Mouse (Mus musculus): ENCODE data around the gene Fgf10.

The Fgf10 gene

DNA sequence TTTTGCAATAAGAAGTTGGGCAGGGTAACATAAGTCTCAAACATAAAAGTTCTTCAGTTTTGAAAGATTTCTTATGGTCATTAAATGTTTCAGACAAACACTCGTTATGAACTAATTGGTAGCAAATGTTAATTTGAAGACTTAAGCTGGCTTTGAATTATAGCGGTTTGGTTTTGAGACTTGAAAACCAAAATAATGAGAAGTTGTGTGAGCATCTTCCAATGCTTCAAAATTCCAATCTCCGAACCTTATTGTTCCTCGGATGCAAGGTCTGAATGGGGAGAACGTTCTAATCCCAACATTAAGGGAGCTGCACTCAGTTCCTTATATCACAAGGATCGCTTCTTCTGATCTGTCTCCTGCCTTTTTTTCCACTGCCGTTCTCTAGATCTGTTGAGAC, at the start of gene Fgf10:
TSS of gene Fgf10 (plus strand) at position 301 of the 400 bp plus-strand sequence.
- Histone ChIP-seq H3K36me3 (ENCODE audit: control insufficient read depth, insufficient read depth, low read length, poor library complexity, severe bottlenecking) (no peaks in the 10 kb centered on the region), H3K27me3 (ENCODE audit: control insufficient read depth, insufficient read depth, low read length, poor library complexity, severe bottlenecking) (no peaks in the 10 kb centered on the region)
- DNase-seq (ENCODE audit: low read depth, low spot score), result no peak

DNA sequence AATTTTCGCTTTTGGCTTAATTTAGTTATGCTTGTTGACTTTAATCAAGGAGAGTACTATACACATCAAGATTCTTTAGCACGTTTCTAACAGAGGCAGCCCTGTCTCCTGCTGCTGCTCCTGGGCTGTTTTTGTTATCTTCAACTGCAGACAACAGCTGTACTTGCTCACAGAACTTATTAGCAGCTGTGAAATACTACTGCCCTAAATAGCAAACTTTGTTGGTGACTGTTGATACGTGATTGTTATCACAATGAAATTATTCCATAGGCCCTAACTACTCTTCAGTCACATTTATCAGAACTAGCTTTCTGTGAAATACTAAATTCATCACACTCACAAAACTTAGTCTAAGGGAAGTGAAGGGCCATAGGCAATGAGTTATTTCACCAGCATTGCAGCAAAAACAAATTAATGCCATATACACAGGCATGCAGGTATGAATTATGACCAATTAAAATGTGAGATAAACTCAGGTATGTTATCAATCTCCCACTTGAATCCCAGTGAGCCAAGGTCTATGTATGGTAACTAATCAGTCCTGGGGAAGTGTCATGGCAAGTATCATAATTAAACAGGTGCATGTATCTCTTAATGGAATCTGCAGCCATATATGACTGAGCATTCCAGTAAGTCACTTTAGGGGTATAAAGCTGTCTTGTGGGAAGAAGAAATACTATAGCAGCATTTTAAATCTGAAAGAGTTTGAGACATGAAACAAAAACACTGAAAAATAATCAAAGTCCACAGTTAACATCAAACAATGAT, 39.7 kb upstream of the Fgf10 start:
- no peaks in the 10 kb centered on the region for H3K27me3 ChIP-seq (ENCODE audit: control insufficient read depth, insufficient read depth, low read length, poor library complexity, severe bottlenecking)
- DNase-seq (ENCODE audit: low read depth, low spot score), result no peak
- H3K36me3 ChIP-seq (ENCODE audit: control insufficient read depth, insufficient read depth, low read length, poor library complexity, severe bottlenecking), result no peaks in the 10 kb centered on the region

DNA sequence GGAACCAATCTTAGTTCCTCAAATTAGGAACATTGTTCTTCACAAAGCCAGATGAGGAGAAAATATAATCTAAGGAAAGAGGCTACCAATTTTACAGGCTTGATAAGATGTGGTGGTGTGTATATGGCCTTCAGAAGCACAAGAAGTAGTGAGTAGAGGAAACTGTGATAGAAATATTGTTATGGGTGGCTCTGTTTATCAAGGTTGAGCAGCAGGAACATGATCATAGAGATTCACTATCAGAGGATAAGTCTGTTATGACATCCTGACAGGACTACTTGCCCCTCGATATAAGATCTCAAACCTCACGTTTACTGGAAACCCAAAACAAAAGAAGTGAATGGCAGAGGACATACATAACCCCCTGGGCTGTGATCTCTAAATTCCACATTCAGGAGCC, 38.1 kb upstream of the Fgf10 start:
- no peak for DNase-seq (ENCODE audit: low read depth, low spot score)
- Histone ChIP-seq H3K36me3 (ENCODE audit: control insufficient read depth, insufficient read depth, low read length, poor library complexity, severe bottlenecking) (no peaks in the 10 kb centered on the region), H3K27me3 (ENCODE audit: control insufficient read depth, insufficient read depth, low read length, poor library complexity, severe bottlenecking) (no peaks in the 10 kb centered on the region)

DNA sequence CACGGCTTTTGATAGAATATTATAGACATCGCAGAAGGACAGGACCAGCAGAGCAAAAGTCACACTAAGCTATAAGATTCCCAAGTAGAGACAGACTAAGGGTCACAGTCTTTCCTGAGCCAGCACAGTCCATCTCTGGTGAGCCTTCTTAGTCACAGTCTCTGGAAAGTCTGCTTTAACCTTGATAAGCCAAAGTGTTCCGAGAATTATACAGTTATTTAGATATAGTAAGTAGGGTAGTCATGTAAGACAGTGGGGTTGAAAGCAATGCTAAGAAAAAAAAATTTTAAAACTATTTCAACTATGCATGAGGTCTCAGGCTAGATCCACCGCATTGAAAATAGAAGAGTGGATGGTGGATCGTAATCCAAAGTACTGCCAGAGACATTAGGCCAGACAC, 33.5 kb upstream of the Fgf10 start:
- no peak for DNase-seq (ENCODE audit: low read depth, low spot score)
- H3K36me3 ChIP-seq (ENCODE audit: control insufficient read depth, insufficient read depth, low read length, poor library complexity, severe bottlenecking), result no peaks in the 10 kb centered on the region
- no peaks in the 10 kb centered on the region for H3K27me3 ChIP-seq (ENCODE audit: control insufficient read depth, insufficient read depth, low read length, poor library complexity, severe bottlenecking)

DNA sequence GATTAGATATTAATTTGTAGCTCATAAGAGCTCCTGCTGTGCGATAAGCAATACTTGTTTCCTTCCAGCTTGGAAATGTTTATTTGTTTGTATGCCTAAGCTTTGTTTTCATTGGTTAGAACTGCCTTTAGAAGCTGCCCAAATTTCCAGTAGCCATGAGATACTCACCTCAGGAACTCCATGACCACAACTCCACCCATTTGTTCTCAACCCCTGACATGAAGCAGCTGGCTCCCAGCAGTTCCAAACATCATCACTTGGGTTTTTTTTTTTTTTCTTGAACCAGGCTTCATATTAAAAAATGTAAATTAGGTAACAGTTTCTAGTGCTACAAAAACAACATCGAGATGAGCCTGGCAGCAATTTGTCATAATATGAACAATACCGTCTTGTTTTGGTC, 27.0 kb upstream of the Fgf10 start:
- Histone ChIP-seq H3K36me3 (ENCODE audit: control insufficient read depth, insufficient read depth, low read length, poor library complexity, severe bottlenecking) (no peaks in the 10 kb centered on the region), H3K27me3 (ENCODE audit: control insufficient read depth, insufficient read depth, low read length, poor library complexity, severe bottlenecking) (no peaks in the 10 kb centered on the region)
- DNase-seq (ENCODE audit: low read depth, low spot score), result no peak

DNA sequence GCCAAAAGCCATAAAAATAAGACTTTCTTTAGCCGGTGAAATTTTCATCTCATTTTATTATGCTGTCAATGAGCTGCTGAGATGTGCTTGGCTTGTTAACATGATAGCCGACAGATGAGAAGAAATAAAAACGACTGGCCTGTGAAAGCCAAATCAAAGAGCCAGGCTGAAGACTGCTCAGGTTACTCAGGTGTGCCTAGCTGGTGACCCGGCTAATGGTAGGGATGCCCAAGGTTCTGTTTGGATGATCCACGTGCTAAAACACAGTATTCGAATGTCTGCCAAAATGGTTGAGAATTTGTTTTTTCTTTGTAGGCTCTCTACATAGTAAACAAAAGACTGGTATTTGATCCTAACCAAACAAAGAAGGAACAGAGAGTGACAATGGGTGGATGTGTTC, 26.5 kb upstream of the Fgf10 start:
- H3K36me3 ChIP-seq (ENCODE audit: control insufficient read depth, insufficient read depth, low read length, poor library complexity, severe bottlenecking), result no peaks in the 10 kb centered on the region
- no peak for DNase-seq (ENCODE audit: low read depth, low spot score)
- H3K27me3 ChIP-seq (ENCODE audit: control insufficient read depth, insufficient read depth, low read length, poor library complexity, severe bottlenecking), result no peaks in the 10 kb centered on the region

DNA sequence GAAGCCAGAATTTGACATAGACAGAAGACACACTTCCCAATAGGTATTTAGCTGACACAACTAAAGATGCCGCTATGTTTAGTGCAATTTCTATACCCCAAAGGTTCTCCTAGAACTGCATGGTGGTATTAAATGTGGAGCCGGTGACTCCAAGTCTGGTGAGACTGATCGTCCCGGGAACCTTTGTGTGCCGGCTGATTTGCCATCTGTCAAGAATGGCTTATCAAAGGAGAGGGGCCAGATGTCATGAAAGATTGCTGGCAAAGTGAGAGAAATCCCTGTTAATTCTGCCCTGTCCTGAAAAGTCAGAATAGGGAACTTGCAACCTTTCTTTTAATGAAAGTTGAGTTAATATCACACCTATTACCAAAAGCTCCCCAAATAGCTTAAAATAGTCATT, 12.6 kb upstream of the Fgf10 start:
- Histone ChIP-seq H3K36me3 (ENCODE audit: control insufficient read depth, insufficient read depth, low read length, poor library complexity, severe bottlenecking) (no peaks in the 10 kb centered on the region), H3K27me3 (ENCODE audit: control insufficient read depth, insufficient read depth, low read length, poor library complexity, severe bottlenecking) (no peaks in the 10 kb centered on the region)
- DNase-seq (ENCODE audit: low read depth, low spot score), result no peak

DNA sequence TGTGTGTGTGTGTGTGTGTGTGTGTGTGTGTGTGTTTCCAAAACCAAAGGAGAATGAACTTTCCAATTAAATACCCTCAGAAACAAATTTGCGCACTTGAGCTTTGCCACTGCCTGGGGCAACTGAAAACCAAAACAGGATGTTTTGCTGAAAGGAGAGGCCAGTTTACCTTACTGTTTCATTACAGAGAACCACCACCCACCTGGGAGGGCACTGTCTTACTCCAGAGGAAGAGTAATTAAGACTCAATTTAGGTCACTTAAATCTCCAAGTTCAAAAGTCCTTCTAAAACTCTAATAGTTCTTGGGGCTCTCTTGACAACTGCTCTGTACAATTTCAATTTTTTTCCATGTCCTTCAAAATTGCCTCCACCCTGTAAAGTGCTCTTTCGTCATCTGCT, 11.6 kb upstream of the Fgf10 start:
- no peak for DNase-seq (ENCODE audit: low read depth, low spot score)
- H3K36me3 ChIP-seq (ENCODE audit: control insufficient read depth, insufficient read depth, low read length, poor library complexity, severe bottlenecking), result no peaks in the 10 kb centered on the region
- H3K27me3 ChIP-seq (ENCODE audit: control insufficient read depth, insufficient read depth, low read length, poor library complexity, severe bottlenecking), result no peaks in the 10 kb centered on the region

DNA sequence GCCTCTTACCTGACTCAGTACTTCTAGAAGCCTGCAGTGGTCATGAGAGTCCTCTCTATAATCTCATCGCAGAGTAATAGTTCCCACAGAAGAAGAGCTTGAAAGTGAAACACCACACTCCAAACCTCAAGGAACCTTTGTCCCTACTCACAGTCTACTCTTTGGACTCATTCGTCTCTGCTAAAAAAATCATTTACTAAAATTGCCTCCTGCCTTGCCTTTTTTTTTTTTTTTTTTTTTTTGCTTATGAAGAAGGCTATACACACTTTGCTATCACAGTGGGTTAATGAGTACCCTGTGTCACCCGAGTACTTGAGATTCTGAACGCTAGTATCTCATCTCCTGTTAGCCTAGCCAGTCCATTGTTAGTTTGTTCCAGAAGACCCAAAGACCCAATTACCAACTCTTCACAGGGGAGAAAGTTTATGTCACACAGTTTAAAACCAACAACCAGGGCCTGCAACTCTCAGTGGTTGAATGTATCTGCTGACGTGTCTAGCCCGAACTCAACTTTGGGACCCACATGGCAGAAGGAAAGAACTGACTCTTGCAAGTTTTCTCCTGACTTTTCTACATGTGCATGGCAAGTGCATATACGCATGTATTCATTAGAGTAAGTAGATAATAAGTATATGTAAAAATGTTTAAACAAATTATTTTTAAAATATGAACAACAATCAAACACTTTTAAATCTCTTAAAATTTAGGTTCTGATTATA, 10.8 kb upstream of the Fgf10 start:
- no peak for DNase-seq (ENCODE audit: low read depth, low spot score)
- Histone ChIP-seq H3K36me3 (ENCODE audit: control insufficient read depth, insufficient read depth, low read length, poor library complexity, severe bottlenecking) (no peaks in the 10 kb centered on the region), H3K27me3 (ENCODE audit: control insufficient read depth, insufficient read depth, low read length, poor library complexity, severe bottlenecking) (no peaks in the 10 kb centered on the region)

DNA sequence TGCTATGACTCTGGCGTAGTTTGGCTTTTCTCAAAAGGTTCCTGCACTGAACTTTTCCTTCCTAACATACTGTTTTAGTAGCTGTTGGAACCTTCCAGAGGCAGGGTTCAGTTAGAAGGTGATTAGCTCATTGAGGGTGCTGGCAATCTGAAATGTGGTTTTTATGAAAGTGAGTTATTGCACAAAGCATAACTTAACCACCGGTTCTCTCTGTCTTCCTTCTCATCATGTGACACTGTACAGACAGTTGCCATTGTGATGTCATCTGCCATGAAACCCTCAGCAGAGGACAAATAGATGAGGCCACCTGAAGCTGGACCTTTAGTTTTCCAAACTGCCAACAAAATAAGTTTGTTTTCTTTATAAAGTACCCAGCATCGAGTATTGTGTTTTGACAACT, 7.9 kb upstream of the Fgf10 start:
- Histone ChIP-seq H3K36me3 (ENCODE audit: control insufficient read depth, insufficient read depth, low read length, poor library complexity, severe bottlenecking) (no peaks in the 10 kb centered on the region), H3K27me3 (ENCODE audit: control insufficient read depth, insufficient read depth, low read length, poor library complexity, severe bottlenecking) (no peaks in the 10 kb centered on the region)
- no peak for DNase-seq (ENCODE audit: low read depth, low spot score)

DNA sequence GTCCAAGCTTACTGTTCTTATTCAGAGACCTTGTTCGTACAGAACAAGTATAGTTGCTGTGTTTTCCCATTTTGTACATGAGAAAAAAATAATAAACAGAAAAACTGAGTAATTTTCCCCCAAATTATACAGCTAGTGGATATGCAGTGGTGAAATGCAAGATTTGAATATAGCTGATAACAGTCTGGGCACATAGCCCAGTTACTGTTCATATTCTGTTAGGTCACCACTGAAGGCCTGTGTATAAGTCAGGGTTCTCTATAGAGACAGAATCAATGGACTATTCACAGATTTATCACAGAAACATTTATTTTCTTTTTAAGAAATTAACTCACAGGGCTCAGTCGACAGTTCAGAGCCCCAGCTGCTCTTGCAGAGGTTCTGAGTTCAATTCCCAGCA, 4.7 kb upstream of the Fgf10 start:
- H3K36me3 ChIP-seq (ENCODE audit: control insufficient read depth, insufficient read depth, low read length, poor library complexity, severe bottlenecking), result no peaks in the 10 kb centered on the region
- DNase-seq (ENCODE audit: low read depth, low spot score), result no peak
- H3K27me3 ChIP-seq (ENCODE audit: control insufficient read depth, insufficient read depth, low read length, poor library complexity, severe bottlenecking), result no peaks in the 10 kb centered on the region

DNA sequence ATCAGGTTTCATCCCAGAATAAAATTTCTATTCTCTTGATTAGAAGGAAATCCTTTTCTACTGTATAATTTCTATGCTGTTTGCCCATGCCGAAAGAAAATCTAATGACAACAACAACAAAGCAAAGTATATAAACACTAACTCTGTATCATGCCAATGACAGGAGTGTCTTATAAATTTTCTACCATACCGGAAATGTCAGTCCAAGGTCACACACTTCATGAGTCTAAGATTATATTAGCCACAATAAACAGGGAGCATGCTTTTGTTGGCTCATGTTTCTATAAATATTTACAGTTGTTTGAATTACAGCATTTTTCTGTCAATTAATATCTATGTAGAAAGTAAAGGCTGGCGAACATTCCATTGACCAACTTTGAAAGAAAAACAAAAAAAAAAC, 9.6 kb downstream of the Fgf10 start:
- Histone ChIP-seq H3K36me3 (ENCODE audit: control insufficient read depth, insufficient read depth, low read length, poor library complexity, severe bottlenecking) (no peaks in the 10 kb centered on the region), H3K27me3 (ENCODE audit: control insufficient read depth, insufficient read depth, low read length, poor library complexity, severe bottlenecking) (no peaks in the 10 kb centered on the region)
- no peak for DNase-seq (ENCODE audit: low read depth, low spot score)

DNA sequence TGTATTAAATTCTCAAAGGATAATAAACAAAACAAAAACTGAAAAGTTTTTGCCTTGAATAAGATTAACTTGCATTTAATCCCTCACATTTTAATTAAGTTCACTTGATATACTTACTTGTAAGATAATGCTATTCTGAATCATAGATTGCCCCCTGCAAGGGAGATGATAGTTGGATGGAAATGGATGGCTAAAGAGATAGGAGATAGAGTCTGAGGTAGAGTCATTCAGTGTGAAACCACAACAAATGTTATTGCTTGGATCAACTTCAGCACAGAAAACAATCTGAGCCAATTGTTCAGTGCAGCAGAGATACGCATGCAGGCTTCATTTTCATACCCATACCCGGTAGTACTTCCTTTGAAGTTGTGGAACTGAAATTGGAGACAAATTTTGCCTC, 23.5 kb downstream of the Fgf10 start:
- Histone ChIP-seq H3K36me3 (ENCODE audit: control insufficient read depth, insufficient read depth, low read length, poor library complexity, severe bottlenecking) (no peaks in the 10 kb centered on the region), H3K27me3 (ENCODE audit: control insufficient read depth, insufficient read depth, low read length, poor library complexity, severe bottlenecking) (no peaks in the 10 kb centered on the region)
- no peak for DNase-seq (ENCODE audit: low read depth, low spot score)

DNA sequence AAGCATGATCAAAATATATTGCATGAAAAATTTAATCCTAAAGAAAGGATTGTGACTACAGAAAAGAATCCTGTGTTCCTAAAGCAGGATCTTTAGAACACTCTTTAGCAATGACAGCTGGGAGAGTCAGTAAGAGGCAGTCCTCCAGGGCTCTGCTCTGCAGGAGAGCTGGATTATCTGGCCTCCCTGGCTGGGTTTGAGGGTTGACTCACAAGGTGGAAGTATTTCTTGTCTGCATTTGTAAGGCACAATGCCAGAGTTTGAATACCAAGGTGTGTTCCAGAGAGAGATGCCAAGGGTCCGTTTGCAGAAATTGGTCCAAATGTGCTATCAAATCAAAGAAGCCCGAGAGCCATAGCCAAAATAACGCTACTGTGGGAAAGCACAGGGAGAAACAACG, 25.5 kb downstream of the Fgf10 start:
- Histone ChIP-seq H3K36me3 (ENCODE audit: control insufficient read depth, insufficient read depth, low read length, poor library complexity, severe bottlenecking) (no peaks in the 10 kb centered on the region), H3K27me3 (ENCODE audit: control insufficient read depth, insufficient read depth, low read length, poor library complexity, severe bottlenecking) (no peaks in the 10 kb centered on the region)
- DNase-seq (ENCODE audit: low read depth, low spot score), result no peak

DNA sequence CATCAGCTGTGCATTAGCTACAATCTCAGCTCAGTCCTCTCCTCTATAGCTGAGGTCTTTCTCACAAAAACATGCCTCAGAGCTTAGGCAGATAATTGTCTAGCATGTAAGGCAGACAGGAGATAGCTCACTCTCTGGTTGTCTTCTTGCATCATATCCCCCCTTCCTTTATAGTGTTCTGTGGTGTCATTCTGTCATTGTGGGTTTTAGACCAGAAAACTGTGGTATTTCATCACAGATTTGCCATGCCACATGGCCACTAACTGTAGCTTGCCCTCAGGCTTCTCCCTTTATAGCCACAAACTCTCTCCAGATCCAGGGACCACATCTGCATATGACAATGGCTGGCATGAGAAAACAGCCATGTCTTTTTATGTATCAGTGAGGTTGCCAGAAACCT, 34.1 kb downstream of the Fgf10 start:
- DNase-seq (ENCODE audit: low read depth, low spot score), result no peak
- no peaks in the 10 kb centered on the region for H3K36me3 ChIP-seq (ENCODE audit: control insufficient read depth, insufficient read depth, low read length, poor library complexity, severe bottlenecking)
- no peaks in the 10 kb centered on the region for H3K27me3 ChIP-seq (ENCODE audit: control insufficient read depth, insufficient read depth, low read length, poor library complexity, severe bottlenecking)

DNA sequence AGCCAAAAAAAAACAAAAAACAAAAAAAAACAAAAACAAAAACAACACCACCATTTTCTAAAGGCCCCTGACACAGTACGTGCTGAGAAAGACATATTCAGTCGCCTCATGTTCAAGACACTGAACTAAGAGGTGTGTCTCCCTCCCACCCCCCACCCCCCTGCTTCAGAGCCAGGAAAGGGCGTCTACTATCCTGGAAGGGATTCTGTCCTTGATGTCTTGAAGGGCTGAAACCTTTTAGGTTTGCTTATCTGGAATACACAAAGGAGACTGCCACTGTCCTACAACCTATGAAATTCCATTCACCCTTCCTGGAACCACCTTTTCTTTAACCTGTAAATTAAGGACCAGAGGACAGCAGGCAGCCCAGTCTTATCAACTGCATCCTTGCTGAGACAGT, 36.1 kb downstream of the Fgf10 start:
- Histone ChIP-seq H3K36me3 (ENCODE audit: control insufficient read depth, insufficient read depth, low read length, poor library complexity, severe bottlenecking) (no peaks in the 10 kb centered on the region), H3K27me3 (ENCODE audit: control insufficient read depth, insufficient read depth, low read length, poor library complexity, severe bottlenecking) (no peaks in the 10 kb centered on the region)
- DNase-seq (ENCODE audit: low read depth, low spot score), result no peak
